Mouse (Mus musculus) urinary bladder, adult 18-20 months (tissue): Measurements from ENCODE around the gene Glrx3.

ENCODE experiments used
- DNase-seq, 2 experiments: peaks; one replicate each; pipeline ENCODE4 v3.0.0; 2022; ENCODE audit warnings: low spot score in 2 of 2, mixed read lengths in 2 of 2

Gene Glrx3

DNA sequence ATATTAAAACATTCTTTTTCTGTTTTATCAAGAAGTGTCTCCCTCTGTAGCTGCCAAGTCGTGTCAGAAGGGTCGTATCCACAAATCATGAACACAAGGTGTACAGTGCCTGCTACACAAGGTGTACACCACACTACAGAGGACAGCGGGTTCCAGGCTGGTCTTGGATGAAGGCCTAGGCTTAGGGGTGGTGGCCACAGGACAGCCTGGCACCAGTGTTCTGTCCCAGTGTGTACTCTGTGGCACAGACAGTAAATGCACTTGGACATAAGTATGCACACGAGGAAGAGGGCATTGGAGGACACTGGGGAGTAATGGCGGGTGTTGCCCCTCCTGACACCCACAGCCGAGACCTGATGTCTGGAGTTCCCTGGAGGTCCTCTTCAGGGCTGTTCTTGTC lies 34.7 kb downstream of the Glrx3 start:
- no peak for DNase-seq

DNA sequence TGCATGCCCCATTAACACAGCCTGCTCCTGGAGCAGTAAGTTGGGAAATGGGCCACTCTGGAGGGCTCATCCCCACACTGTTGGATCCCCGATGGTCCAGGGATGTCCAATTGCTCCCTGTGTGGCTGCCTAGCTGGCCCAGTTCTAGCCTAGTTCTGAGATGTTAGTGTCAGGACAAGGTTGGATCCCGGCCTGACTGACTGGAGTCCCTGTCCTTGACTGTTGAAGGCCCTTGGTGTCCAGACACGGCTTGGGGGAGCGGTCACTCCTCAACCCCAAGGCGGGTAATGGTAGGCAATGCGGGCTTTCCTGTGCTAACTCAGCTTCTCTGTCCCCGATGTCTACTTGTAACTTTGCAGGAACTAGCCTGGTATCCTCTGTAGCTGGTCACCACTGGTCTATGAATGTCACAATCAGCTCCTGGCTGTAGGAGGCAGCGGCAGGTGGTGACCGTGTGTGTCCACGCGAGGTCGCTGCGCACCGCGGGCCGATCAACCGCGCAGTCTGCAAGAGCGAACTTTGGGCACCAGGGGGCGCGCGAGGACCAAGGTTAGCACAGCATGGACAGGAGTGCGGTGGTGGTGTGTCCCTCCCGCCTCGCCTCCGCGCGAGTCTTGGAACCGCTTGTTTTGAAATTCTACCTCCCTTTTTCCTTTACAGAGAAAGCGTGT lies 40.7 kb downstream of the Glrx3 start:
- DNase-seq = peak; percentile 87 to 99

DNA sequence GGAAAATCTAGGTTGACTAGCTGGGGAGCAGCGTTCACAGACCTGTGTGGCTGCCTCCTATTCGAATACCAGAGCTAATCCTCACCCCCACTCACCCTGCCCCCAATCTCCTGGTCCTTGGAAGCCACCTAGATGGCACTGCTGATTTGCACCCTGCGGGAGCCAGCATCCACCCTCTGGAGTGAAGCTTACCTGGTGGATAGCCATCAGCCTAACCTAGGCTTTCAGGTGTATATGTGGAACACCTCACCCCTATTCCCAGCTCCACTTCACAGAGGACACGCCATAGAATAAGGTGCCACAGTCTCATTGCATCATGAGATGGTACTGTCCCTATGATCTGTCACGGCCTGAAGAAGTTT lies 41.2 kb downstream of the Glrx3 start:
- no peak for DNase-seq

DNA sequence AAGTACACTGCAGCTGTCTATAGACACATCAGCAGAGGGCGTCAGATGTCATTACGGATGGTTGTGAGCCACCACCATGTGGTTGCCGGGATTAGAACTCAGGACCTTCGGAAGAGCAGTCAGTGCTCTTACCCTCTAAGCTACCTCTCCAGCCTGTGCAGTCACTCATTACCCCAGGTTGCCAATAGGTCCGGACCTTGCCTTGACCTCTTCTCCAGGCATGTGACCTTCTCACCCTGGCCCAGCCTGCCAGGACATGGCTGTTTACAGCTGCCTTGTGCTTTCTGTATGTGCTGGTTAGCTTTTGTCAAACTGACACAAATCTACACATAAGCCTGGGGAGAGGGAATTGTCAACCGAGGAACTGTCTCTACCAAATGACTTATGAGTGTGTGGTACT lies 43.4 kb downstream of the Glrx3 start:
- no peak for DNase-seq

DNA sequence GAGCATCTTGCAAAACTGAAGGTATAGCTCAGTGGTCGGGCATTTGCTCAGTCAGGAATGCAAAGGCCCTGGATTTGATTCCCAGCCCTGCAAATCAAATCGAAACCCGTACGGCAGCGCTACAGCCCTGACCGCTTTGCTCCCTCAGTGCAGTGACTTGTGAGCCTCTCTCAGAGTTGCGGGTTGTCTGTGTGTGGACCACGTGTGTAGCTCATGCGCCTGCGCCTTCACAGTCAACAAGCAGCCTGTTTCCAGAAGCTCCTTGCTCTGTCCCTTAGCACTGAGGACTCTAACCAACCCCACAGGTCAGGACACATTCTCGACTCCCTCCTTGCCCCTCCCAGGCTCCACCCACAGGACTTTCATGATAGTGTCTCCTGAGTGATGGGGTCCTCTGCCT lies 46.6 kb downstream of the Glrx3 start:
- no peak for DNase-seq

DNA sequence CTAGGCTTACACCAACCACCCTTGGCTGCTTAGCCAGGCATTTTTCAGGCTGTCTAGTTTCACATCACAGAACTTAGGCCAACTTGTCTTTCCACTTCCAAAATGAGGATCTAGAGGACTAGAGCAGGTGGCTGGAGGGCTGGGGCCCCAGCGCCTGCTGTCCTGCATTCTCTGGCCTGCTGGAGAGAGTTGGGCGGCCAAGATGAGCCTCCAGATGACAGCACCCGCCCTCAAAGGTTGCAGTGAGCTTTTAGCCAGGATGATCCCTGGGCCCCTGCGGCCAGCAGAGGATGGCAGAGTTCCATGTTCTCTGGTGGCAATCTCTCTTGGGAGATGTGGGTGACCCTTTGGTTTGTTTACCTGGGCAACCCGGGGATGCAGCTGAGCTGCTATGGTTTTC lies 51.0 kb downstream of the Glrx3 start:
- no peak for DNase-seq

DNA sequence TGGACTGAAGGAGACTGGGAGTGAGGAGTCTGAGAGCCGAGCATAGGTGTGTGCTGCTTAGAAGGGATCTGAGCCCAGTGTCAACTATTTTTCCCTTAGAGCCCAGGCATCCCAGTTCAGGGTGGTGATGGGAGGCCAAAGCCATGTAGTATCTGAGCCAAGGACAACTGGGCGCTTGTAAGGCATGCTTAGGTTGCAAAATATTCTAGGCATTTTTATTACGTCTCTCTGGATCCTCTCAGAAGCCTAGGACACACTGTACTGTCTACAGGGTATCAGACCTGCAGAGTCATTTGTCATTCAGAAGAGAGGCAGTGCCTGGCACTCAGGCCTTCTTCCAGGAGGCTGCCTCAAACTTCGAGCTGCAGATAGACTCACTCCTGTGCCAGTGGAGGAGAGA lies 53.3 kb downstream of the Glrx3 start:
- DNase-seq = no peak

DNA sequence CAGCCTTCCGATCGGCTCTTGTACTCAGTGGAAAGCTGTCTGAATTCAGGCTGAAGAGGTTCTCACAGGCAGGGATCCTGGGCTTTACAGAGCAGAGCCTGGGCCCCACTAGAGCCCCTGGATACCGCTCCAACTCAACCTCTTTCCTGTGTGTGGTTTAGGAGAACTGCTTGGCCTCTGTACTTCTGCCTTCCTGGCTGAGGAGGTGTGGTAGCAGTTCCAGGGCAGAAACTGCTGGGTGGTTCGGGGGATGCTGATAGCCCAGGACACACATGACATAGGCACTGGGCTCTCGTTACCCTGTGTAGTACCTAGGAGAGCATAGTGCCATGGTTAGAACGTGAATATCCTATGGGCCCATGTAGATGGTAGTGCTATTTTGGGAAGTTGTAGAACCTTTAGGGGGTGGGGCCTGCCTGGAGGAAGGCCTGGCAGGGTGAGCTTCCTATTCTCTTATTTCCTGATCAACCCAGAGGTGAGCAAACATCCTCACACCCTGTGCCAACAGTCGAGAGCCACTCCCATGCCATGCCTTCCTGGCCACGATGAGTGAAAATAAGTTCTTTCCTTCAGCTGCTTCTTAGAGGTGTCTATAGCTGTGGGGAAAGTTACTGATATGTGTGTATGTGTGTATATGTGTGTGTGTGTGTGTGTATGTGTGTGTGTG lies 55.0 kb downstream of the Glrx3 start:
- no peak for DNase-seq

DNA sequence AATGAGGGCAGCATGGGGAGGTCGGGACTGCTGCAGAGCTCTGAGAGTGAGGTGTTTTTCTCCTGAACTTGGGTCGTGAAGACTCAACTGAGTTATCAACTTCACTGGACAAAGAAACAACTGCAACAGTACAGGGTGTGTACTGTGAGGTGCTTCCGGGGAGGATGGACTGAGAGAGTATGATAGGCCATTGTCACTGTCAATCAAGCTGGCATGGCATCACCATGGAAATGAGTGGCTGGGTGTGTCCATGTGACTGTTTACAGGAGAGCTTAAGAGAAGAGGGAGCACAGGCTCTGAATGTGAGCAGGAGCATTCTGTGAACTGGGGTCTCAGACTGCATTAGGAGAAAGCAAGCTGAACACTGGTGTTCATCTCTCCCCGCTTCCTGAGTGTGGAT lies 61.3 kb downstream of the Glrx3 start:
- no peak for DNase-seq

DNA sequence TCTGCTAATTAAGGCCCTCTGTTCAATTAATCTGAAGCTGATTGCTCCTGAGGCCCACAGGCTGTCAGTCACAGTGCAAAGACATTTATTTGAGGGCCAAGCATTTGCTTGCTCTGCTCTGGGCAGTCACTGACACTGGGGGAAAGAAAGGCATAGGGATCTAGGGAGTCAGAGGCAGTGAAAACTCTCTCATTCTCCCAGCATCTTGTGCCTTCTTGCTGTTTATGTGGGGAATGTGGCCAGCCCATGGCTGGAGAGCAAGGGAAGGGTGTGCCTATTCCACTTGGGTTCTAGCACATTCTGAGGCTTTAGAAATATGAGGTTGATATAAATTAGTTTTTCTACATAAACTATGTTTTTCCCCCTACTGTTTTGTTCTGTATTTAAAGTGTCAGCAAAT lies 80.2 kb downstream of the Glrx3 start:
- peak in 1 of 2 experiments; percentile 30 for DNase-seq

DNA sequence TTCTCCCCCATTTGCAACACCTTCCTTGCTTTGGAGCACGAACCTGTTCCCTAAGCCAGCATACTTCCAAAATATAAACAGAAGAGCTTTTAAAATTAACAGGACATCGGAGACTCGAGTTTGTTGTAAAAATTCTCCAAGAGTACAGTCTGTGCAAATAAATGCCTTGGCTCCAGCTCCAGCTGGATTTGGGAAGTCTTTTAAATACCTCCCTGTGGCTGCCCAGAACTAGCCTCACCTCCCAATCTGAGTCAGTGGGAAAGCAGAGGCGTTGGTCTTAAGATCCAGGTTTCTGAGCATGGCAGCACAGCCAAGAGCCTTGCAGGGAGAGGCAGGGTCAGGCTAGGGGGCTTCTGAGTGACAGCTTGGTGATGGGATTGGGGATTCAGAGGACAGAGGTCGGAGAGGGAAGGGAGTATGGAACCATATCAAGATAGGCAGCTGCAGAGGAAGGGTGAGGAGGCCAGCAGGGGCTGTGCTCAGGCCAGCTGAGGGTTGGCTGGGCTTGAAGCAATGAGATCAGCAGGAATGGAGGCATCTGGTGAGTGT lies 80.7 kb downstream of the Glrx3 start:
- peak in 1 of 2 experiments; percentile 60 for DNase-seq
